Mouse (Mus musculus): ENCODE measurements around the gene Gprc5c.

Gprc5c gene

GRCm38 (mm10) chr11:114907567-114907966, 56.6 kb downstream of the Gprc5c start:
- no peak for DNase-seq (ENCODE audit: low read depth, low spot score)

GRCm38 (mm10) chr11:114908086-114908485, 57.1 kb downstream of the Gprc5c start:
- no peak for DNase-seq (ENCODE audit: low read depth, low spot score)

- DNase-seq (ENCODE audit: low read depth, low spot score), result peak; percentile 20
Observed at GRCm38 (mm10) chr11:114909538-114909937, 58.6 kb downstream of the Gprc5c start.

GRCm38 (mm10) chr11:114912847-114913246, 61.9 kb downstream of the Gprc5c start:
- peak; percentile 75 for DNase-seq (ENCODE audit: low read depth, low spot score)

- DNase-seq (ENCODE audit: low read depth, low spot score), result no peak
Observed at GRCm38 (mm10) chr11:114914978-114915377, 64.0 kb downstream of the Gprc5c start.

GRCm38 (mm10) chr11:114917120-114917519, 66.2 kb downstream of the Gprc5c start:
- DNase-seq (ENCODE audit: low read depth, low spot score), result no peak
